Mouse (Mus musculus): Measurements from ENCODE around the gene Zdhhc23. TPM values are rescaled to one million over a fixed set of nuclear protein-coding genes. Genes with fewer than 3 reads are reported as not detected.

The Zdhhc23 gene
- polyA plus RNA-seq, 1 experiment from 2014 or later = 0.84 TPM

DNA sequence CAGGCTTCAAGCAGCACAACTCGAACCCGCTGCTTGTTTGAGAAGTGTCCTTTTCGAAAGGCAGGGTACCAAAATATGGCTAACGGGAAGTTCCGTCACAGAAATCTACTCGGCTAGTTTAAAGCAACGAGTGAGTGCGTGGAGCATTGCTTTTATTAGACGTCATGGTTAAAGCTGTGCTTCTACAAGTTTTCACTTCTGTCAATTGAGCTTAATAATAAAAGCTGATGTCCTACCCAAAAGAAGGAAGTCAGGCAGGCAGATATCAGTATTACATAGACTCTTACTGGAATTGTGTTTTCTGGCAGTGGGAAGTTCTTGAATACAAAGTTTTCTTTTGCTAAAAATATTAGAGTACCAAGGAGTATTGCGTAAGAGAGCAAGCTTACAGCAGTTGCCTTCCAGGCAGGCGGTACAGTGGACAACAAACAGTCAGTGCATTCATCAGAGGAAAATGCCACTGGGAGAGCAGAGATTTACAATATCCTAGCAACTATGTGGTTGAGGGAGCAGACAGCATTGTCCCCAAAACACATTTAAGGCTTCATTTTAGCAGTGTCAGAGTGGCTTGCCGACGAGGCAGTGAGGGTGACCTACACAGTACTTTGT is 13.7 kb downstream of the Zdhhc23 start:
- Histone ChIP-seq H3K27me3 (no peaks in the 10 kb centered on the region), H3K4me1 (no peaks in the 10 kb centered on the region), H3K4me3 (no peak overlapping the region), H3K9ac (no peak overlapping the region), H3K9me3 (no peaks in the 10 kb centered on the region), H3K27ac (no peak overlapping the region), H3K36me3 (no peaks in the 10 kb centered on the region), H3K4me2 (no peak overlapping the region)
- ATAC-seq (ENCODE audit: insufficient number of reproducible peaks, insufficient read depth, low FRiP score, low TSS enrichment, low read depth) = no peak
- 86% methylated on average over 13 of the region's 13 CpGs for WGBS

DNA sequence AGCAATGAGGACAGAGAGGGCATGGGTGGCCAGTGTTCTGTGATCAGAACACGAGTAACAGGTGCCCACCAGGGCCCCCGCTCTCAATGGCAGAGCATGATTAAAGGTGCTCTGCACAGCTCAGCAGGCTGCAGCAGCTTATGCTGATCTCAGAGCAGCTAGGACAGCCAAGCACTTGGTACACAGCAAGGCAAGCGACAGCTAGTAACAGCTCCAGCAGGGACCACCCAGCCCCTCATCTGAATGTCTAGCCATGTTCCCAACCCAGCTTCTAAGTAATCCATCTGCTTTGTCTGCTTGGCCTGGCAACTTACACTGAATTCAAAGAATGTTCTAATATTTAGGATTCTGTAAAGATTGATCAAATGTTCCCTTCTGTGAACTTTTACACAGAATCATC is 15.8 kb downstream of the Zdhhc23 start:
- Histone ChIP-seq H3K4me1 (no peaks in the 10 kb centered on the region), H3K4me2 (no peak overlapping the region), H3K27me3 (no peaks in the 10 kb centered on the region), H3K27ac (no peak overlapping the region), H3K36me3 (no peaks in the 10 kb centered on the region), H3K4me3 (no peak overlapping the region), H3K9ac (no peak overlapping the region), H3K9me3 (no peaks in the 10 kb centered on the region)
- no peak for ATAC-seq (ENCODE audit: insufficient number of reproducible peaks, insufficient read depth, low FRiP score, low TSS enrichment, low read depth)
- WGBS = 85% methylated on average over 3 of the region's 3 CpGs

DNA sequence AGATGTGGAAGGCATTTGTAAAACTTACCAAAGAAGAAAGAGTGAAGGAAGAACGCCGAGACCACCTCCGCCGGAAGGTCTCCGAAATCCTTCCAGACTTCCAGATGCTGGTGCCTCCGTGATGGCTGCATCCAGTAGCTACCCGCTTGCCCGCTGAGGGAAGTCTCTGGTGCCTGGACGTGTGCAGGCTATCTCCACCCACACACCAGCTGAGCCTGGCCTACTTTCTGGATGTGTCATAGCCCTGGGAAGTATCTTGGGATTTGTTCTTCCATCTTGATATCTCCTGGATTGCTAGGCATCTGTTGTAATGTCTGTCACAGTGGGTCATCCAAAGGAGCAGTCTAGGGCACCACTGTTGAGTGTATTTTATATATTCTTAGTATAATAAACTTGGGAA is 16.3 kb downstream of the Zdhhc23 start:
- no peak for ATAC-seq (ENCODE audit: insufficient number of reproducible peaks, insufficient read depth, low FRiP score, low TSS enrichment, low read depth)
- Histone ChIP-seq H3K9ac (no peak overlapping the region), H3K4me1 (no peaks in the 10 kb centered on the region), H3K27me3 (no peaks in the 10 kb centered on the region), H3K4me3 (no peak overlapping the region), H3K27ac (no peak overlapping the region), H3K36me3 (no peaks in the 10 kb centered on the region), H3K9me3 (no peaks in the 10 kb centered on the region), H3K4me2 (no peak overlapping the region)
- WGBS = 91% methylated on average over 9 of the region's 9 CpGs

DNA sequence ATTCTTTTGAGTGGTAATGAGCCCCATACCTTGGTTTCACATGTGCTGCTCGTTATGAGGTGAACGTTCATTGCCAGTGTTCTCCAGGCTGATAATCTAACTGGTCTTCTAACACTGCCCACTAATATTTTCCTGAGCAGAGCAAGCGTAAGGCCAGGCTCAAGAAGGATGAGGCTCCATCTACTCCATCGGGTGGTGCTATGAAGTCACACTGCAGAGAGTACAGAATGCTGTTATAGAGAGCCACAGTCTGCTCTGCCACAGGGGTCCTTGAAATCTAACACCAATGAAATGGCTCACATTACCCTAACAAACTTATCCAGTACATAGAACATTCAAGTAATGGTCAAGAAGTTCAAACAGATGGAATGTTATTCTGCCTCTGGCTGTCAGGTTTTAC is 21.6 kb downstream of the Zdhhc23 start:
- no peak for ATAC-seq (ENCODE audit: insufficient number of reproducible peaks, insufficient read depth, low FRiP score, low TSS enrichment, low read depth)
- WGBS = 55% methylated on average over 4 of the region's 4 CpGs
- Histone ChIP-seq H3K9me3 (no peaks in the 10 kb centered on the region), H3K9ac (no peak overlapping the region), H3K27me3 (no peaks in the 10 kb centered on the region), H3K27ac (no peak overlapping the region), H3K4me3 (no peak overlapping the region), H3K4me1 (no peaks in the 10 kb centered on the region), H3K4me2 (no peak overlapping the region), H3K36me3 (no peaks in the 10 kb centered on the region)

DNA sequence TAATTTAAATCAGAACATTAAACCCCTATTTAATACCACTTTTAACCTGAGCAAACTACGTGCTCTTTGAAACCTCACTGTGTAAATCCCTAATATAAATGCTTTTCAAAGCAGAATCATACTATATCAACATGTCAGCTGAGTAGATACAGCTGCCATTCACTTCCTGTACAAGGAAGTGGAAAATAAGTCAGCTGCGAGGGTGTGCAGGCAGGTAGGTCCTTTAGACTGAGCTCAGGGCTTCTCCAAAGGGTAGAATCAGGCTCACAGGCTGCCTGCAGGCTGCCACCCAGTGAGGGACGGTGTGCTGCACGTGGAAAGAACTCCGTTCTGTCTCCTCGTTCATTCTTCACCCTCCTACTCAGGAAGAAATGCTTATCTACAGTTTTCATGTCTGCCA is 24.7 kb downstream of the Zdhhc23 start:
- Histone ChIP-seq H3K36me3 (no peaks in the 10 kb centered on the region), H3K4me3 (no peak overlapping the region), H3K9ac (no peak overlapping the region), H3K27ac (no peak overlapping the region), H3K4me2 (no peak overlapping the region), H3K9me3 (no peaks in the 10 kb centered on the region), H3K27me3 (no peaks in the 10 kb centered on the region), H3K4me1 (no peaks in the 10 kb centered on the region)
- WGBS = 77% methylated on average over 6 of the region's 6 CpGs
- no peak for ATAC-seq (ENCODE audit: insufficient number of reproducible peaks, insufficient read depth, low FRiP score, low TSS enrichment, low read depth)

DNA sequence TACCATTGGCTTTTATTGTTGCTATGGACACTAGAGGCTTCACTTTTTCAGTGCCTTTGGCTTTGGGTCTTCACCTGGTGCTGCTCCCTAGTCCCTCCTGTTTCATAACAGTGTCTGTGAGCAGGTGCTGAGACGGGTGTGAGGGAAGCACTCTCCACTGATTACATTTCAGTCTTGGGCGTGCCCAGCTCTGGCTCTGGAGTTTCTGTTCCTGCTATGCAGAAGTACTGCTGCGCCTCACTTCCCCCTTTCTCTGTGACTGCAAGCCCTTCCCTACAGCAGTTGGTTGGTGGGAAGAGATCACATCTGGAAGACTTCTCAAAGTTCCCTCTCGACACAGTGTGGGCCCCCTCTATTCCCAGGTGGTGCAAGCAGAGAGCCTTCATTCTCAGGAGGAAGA is 28.0 kb downstream of the Zdhhc23 start:
- Histone ChIP-seq H3K27ac (no peak overlapping the region), H3K9ac (no peak overlapping the region), H3K4me1 (no peaks in the 10 kb centered on the region), H3K4me3 (no peak overlapping the region), H3K4me2 (no peak overlapping the region), H3K27me3 (no peaks in the 10 kb centered on the region), H3K36me3 (no peaks in the 10 kb centered on the region), H3K9me3 (no peaks in the 10 kb centered on the region)
- 78% methylated on average over 4 of the region's 4 CpGs for WGBS
- ATAC-seq (ENCODE audit: insufficient number of reproducible peaks, insufficient read depth, low FRiP score, low TSS enrichment, low read depth) = no peak

DNA sequence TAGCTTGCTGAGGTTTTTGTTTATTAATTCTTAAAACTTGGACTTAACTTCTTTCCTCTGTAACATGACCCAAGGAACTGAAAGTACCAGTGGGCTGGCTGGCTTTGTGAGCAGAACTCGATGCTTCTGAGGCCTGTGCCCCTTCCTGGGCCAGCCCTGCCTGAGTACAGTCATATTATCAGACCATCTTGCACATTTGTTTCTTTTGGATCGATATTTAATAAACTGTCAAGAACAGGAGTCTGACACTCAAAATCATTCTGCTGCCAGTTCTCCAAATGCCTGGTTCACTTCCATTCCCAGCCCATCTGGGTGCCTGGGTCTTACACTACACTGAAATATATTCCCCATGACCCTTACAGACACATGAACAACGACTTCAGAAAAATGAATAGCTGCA is 33.7 kb downstream of the Zdhhc23 start:
- Histone ChIP-seq H3K4me3 (no peak overlapping the region), H3K9me3 (no peaks in the 10 kb centered on the region), H3K27me3 (no peaks in the 10 kb centered on the region), H3K4me2 (no peak overlapping the region), H3K27ac (no peak overlapping the region), H3K4me1 (0 out of 2 replicates have a peak, but pooled peaks cover 6% of the 10 kb centered on the region), H3K36me3 (no peaks in the 10 kb centered on the region), H3K9ac (no peak overlapping the region)
- WGBS = 60% methylated on average over 3 of the region's 3 CpGs
- ATAC-seq (ENCODE audit: insufficient number of reproducible peaks, insufficient read depth, low FRiP score, low TSS enrichment, low read depth) = no peak

DNA sequence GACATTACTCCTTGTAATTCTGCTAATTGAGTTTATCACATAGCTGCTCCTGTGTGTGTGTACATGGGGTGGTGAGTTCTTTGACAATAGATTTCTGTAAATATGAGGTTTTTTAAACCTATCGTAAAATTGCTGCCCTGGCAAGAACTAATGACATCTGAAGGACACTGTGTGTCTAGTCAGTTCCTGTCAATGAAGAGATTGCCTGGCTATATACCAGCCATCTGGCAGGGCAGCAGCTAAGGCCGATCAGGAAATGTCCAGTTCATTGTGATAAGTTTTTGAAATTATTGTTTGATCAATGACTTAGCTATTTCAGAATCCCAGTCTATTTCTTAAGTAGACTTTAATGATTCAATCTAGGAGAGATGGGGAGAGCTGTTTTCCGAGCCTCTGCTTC is 34.2 kb downstream of the Zdhhc23 start:
- H3K4me3 ChIP-seq = no peak overlapping the region
- H3K4me1 ChIP-seq = 0 out of 2 replicates have a peak, but pooled peaks cover 6% of the 10 kb centered on the region
- H3K9ac ChIP-seq = no peak overlapping the region
- WGBS = 88% methylated on average over 3 of the region's 3 CpGs
- no peaks in the 10 kb centered on the region for H3K27me3 ChIP-seq
- no peak overlapping the region for H3K27ac ChIP-seq
- no peaks in the 10 kb centered on the region for H3K9me3 ChIP-seq
- no peaks in the 10 kb centered on the region for H3K36me3 ChIP-seq
- no peak overlapping the region for H3K4me2 ChIP-seq
- no peak for ATAC-seq (ENCODE audit: insufficient number of reproducible peaks, insufficient read depth, low FRiP score, low TSS enrichment, low read depth)

DNA sequence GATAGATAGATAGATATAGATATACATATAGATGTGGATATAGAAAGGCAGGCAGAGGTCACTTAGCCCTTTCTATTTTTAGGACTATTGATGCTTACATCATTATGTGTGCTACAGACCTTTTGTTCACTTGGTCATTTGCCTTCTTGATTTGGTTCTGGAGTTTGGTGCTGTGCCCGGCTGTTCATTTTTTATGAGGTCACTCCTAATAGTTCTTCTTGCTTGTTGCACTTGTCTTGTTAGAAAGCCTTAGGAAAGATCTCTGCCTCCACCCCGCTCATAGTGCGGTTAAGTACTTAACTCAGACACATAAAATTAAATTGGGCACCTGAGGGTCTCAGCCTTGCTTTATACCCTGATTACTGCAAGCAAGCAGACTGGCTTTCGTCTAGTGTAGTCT is 38.7 kb downstream of the Zdhhc23 start:
- ATAC-seq (ENCODE audit: insufficient number of reproducible peaks, insufficient read depth, low FRiP score, low TSS enrichment, low read depth) = no peak
- H3K4me1 ChIP-seq = 0 out of 2 replicates have a peak, but pooled peaks cover 6% of the 10 kb centered on the region
- no peak overlapping the region for H3K4me3 ChIP-seq
- H3K9ac ChIP-seq = no peak overlapping the region
- WGBS = 91% methylated on average over 4 of the region's 4 CpGs
- H3K36me3 ChIP-seq = no peaks in the 10 kb centered on the region
- no peak overlapping the region for H3K27ac ChIP-seq
- no peaks in the 10 kb centered on the region for H3K27me3 ChIP-seq
- H3K4me2 ChIP-seq = no peak overlapping the region
- no peaks in the 10 kb centered on the region for H3K9me3 ChIP-seq

DNA sequence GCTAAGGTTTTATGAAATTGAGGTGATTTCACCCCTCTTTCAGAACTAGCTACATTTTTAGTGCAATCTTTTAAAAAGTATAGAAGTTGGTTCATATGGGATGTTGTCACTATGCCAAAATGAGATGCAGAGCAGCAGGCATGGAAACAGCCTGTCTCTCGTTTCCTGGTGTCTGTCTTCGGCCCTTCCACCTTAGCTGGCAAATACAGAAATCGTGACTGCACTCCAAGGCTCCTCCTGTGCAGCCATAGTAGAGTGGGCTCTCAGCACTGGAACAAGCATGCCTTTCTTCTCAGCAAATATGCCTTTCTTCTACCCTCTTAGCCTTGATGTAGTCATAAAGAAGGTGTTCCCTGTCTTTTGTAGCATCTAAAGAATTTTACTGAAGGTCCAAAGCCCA is 43.7 kb downstream of the Zdhhc23 start:
- H3K4me1 ChIP-seq = no peaks in the 10 kb centered on the region
- no peak overlapping the region for H3K27ac ChIP-seq
- H3K9ac ChIP-seq = no peak overlapping the region
- no peaks in the 10 kb centered on the region for H3K9me3 ChIP-seq
- no peak overlapping the region for H3K4me3 ChIP-seq
- 71% methylated on average over 3 of the region's 3 CpGs for WGBS
- no peaks in the 10 kb centered on the region for H3K36me3 ChIP-seq
- H3K27me3 ChIP-seq = no peaks in the 10 kb centered on the region
- no peak overlapping the region for H3K4me2 ChIP-seq
- no peak for ATAC-seq (ENCODE audit: insufficient number of reproducible peaks, insufficient read depth, low FRiP score, low TSS enrichment, low read depth)

DNA sequence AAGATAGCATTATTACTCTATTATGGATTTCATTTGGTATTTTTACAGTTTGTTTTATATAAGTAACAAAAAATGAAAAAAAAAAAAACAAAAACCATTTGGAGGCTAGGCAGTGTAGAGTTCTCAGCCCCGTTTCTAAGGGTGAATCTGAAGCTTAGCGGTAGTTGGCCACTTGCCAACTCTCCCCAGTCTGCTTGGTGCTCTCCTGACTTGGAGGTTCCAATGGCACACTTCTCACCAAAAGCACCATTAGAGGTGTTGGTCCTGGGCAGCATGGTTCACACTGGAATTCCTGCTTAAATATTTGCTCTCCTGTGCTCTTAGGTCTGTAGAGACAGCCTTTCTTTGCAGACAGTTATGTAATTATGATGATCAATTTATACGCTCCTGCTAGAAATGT is 44.2 kb downstream of the Zdhhc23 start:
- Histone ChIP-seq H3K4me3 (no peak overlapping the region), H3K9me3 (no peaks in the 10 kb centered on the region), H3K9ac (no peak overlapping the region), H3K36me3 (no peaks in the 10 kb centered on the region), H3K27ac (no peak overlapping the region), H3K27me3 (no peaks in the 10 kb centered on the region), H3K4me2 (no peak overlapping the region), H3K4me1 (no peaks in the 10 kb centered on the region)
- no peak for ATAC-seq (ENCODE audit: insufficient number of reproducible peaks, insufficient read depth, low FRiP score, low TSS enrichment, low read depth)
- 63% methylated on average over 3 of the region's 3 CpGs for WGBS

DNA sequence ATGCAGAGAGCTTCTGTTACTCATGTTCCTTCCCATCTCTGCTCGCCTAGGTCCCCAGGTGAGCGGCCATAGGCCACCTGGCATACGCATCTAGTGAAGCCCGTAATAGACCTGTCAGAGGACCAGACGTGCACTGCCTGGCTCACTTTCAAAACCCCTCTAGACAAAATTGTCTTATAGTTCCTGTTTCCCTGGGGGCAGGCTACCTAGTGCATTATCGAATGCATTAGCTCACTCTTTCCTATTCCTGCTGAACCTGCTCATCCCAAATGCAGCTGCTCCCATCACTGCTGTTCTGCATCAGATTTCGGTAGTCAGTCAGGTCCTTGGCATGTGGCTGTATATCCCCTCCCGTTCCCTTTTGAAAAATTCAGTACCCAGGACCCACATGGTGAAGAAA is 44.7 kb downstream of the Zdhhc23 start:
- no peaks in the 10 kb centered on the region for H3K4me1 ChIP-seq
- 79% methylated on average over 8 of the region's 8 CpGs for WGBS
- H3K36me3 ChIP-seq = no peaks in the 10 kb centered on the region
- ATAC-seq (ENCODE audit: insufficient number of reproducible peaks, insufficient read depth, low FRiP score, low TSS enrichment, low read depth) = no peak; the same call in 1 of the 2 replicates
- no peaks in the 10 kb centered on the region for H3K27me3 ChIP-seq
- H3K9me3 ChIP-seq = no peaks in the 10 kb centered on the region
- H3K4me2 ChIP-seq = no peak overlapping the region
- no peak overlapping the region for H3K4me3 ChIP-seq
- no peak overlapping the region for H3K27ac ChIP-seq
- H3K9ac ChIP-seq = no peak overlapping the region

DNA sequence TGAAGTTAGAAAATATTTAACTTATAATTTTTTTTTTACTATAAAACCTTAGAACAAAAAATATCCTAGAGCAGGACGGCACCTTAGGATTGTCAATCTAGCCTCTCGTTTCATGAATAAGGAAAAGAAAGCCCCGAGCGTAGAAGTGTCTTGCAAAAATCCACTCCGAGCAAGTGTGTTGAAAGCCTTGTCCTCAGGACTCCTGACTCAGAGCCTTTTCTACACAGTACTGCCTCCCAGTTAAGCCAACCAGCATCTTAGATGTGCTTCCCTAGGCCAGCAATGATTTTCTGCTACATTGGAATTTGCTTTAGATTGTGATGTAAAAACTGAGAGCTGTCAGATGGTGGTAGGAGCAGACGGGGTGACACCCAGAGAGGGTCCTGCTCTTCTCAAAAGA is 46.5 kb downstream of the Zdhhc23 start:
- no peaks in the 10 kb centered on the region for H3K36me3 ChIP-seq
- no peak overlapping the region for H3K4me3 ChIP-seq
- no peak for ATAC-seq (ENCODE audit: insufficient number of reproducible peaks, insufficient read depth, low FRiP score, low TSS enrichment, low read depth)
- no peaks in the 10 kb centered on the region for H3K27me3 ChIP-seq
- H3K4me1 ChIP-seq = no peaks in the 10 kb centered on the region
- no peak overlapping the region; the same call in 1 of the 2 replicates for H3K27ac ChIP-seq
- 87% methylated on average over 6 of the region's 6 CpGs for WGBS
- H3K9me3 ChIP-seq = no peaks in the 10 kb centered on the region
- no peak overlapping the region for H3K9ac ChIP-seq
- no peak overlapping the region for H3K4me2 ChIP-seq

Measured in embryonic facial prominence, embryonic 13.5 days (tissue).